Mouse (Mus musculus) heart, postnatal 0 days (tissue): ENCODE results near the gene Nkain2.

Experiments
- CTCF ChIP-seq: IDR thresholded peaks from 2 replicates; pipeline ENCODE4 v1.5.1; 2016; ENCODE audit warnings: antibody characterized with exemption, control low read depth, low read depth
- EP300 ChIP-seq: IDR thresholded peaks from 2 replicates; pipeline ENCODE4 v1.6.1; 2016; ENCODE audit warnings: antibody characterized with exemption, low read depth

DNA sequence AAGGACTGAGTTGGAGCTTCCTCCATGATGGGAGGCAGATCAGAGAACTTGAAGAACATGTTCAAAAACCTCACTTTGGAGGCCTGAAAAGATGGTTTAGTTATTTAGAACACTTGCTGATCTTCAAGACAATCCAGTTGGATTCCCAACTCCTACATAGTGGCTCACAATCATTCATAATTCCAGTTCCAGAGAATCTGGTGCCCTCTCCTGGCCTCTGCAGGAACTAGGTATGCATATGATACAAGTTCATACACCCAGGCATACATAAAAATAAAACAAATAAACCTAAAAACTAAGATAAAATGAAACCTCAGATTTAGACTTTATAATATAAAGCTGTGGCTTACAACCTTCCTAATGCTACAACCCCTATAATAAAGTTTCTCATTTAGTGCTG lies 4.8 kb upstream of the Nkain2 start:
- TF ChIP-seq CTCF: peak; percentile 56
- no peak for TF ChIP-seq EP300
